Mouse (Mus musculus): ENCODE measurements around the gene Nav2.

GRCm38 (mm10) chr7:49638941-49639776 lies 730.6 kb downstream of the Nav2 start:
- TF ChIP-seq CEBPB (IDR thresholded peaks at IDR 0.05; ENCODE audit: insufficient read depth, poor library complexity, severe bottlenecking): no peak
- no peak for TF ChIP-seq POLR2A (IDR thresholded peaks at IDR 0.05; ENCODE audit: insufficient read length, low read depth)
- TF ChIP-seq USF1 (IDR thresholded peaks at IDR 0.05; ENCODE audit: low read depth): no peak
- TF ChIP-seq E2F4 (IDR thresholded peaks at IDR 0.05; ENCODE audit: insufficient read depth): no peak
- no peak for TF ChIP-seq POLR2AphosphoS2 (IDR thresholded peaks at IDR 0.05; ENCODE audit: insufficient read length, low read depth)
- TF ChIP-seq MYOD1 (IDR thresholded peaks at IDR 0.05; ENCODE audit: control insufficient read depth in 1 of 3, insufficient read length in 2 of 3, low read depth in 2 of 3): no peak
